Mouse (Mus musculus) MEL (cell line): ENCODE data around the gene Zfp748. TPM values are rescaled to one million over a fixed set of nuclear protein-coding genes. Genes with fewer than 3 reads are reported as not detected.

ENCODE experiments used
- DNase-seq: peaks from one replicate; pipeline ENCODE4 v3.0.0; 2011; ENCODE audit warnings: low read depth, low spot score
- H3K27ac ChIP-seq: 2 replicates; pipeline ENCODE4 v1.5.1; 2012; ENCODE audit warnings: low read depth, mild to moderate bottlenecking, control low read depth, low read length, moderate library complexity; ENCODE audit not compliant: control insufficient read depth
- H3K27me3 ChIP-seq, 2 experiments: fragments of 150-350 bp in 1 of 2; sonication (generic) in 1 of 2; 2 replicates each; pipeline ENCODE4 v1.6.1; 2012; ENCODE audit warnings: low read length in 2 of 2, mild to moderate bottlenecking in 2 of 2, improper control_type of control experiment in 1 of 2, moderate library complexity in 1 of 2; ENCODE audit not compliant: insufficient read depth in 2 of 2, control insufficient read depth in 1 of 2
- H3K36me3 ChIP-seq, 2 experiments: 2 replicates each; pipeline ENCODE4 v1.6.1; 2012 to 2014; ENCODE audit warnings: low read length in 2 of 2, improper control_type of control experiment in 1 of 2, inconsistent platforms in 1 of 2, mild to moderate bottlenecking in 1 of 2; ENCODE audit not compliant: insufficient read depth in 2 of 2, control insufficient read depth in 1 of 2
- H3K4me1 ChIP-seq, 2 experiments: fragments of 150-350 bp in 1 of 2; sonication (generic) in 1 of 2; 2 replicates each; pipeline ENCODE4 v1.6.1; 2012; ENCODE audit warnings: low read length in 2 of 2, improper control_type of control experiment in 1 of 2, mild to moderate bottlenecking in 1 of 2; ENCODE audit not compliant: insufficient read depth in 2 of 2, control insufficient read depth in 1 of 2
- H3K4me3 ChIP-seq, 2 experiments: fragments of 150-350 bp in 1 of 2; sonication (generic) in 1 of 2; 2 replicates each; pipeline ENCODE4 v1.5.1; 2012; ENCODE audit warnings: low read depth in 2 of 2, low read length in 2 of 2, mild to moderate bottlenecking in 2 of 2, moderate library complexity in 2 of 2, control low read depth in 1 of 2, improper control_type of control experiment in 1 of 2; ENCODE audit not compliant: control insufficient read depth in 1 of 2, insufficient read depth in 1 of 2
- H3K79me2 ChIP-seq: 2 replicates; pipeline ENCODE4 v1.6.1; 2012; ENCODE audit warnings: mild to moderate bottlenecking, low read length, moderate library complexity; ENCODE audit not compliant: control insufficient read depth, poor library complexity, insufficient read depth
- H3K9ac ChIP-seq: 2 replicates; pipeline ENCODE4 v1.6.1; 2012; ENCODE audit warnings: low read depth, mild to moderate bottlenecking, control low read depth, low read length, moderate library complexity; ENCODE audit not compliant: control insufficient read depth, poor library complexity, severe bottlenecking
- H3K9me3 ChIP-seq: fragments of 150-350 bp; sonication (generic); replicated peaks from 2 replicates; pipeline ENCODE4 v1.6.1; 2012; ENCODE audit warnings: mild to moderate bottlenecking, low read length, improper control_type of control experiment, moderate library complexity; ENCODE audit not compliant: insufficient read depth
- BHLHE40 ChIP-seq: IDR thresholded peaks from 2 replicates; pipeline ENCODE4 v1.6.1; 2012; ENCODE audit warnings: low read depth, mild to moderate bottlenecking, inconsistent platforms, low read length, improper control_type of control experiment, borderline replicate concordance
- CHD1 ChIP-seq: IDR thresholded peaks from 2 replicates; pipeline ENCODE4 v1.6.1; 2012; ENCODE audit warnings: low read depth, mild to moderate bottlenecking, inconsistent platforms, low read length, improper control_type of control experiment
- CHD2 ChIP-seq: IDR thresholded peaks from 2 replicates; pipeline ENCODE4 v1.6.1; 2011; ENCODE audit warnings: low read length, improper control_type of control experiment
- CTCF ChIP-seq, 3 experiments: IDR thresholded peaks in 2 of 3; conservative IDR thresholded peaks in 1 of 3; 2 replicates each; pipeline ENCODE4 v1.5.1; 2011 to 2012; ENCODE audit warnings: low read length in 3 of 3, low read depth in 2 of 3, mild to moderate bottlenecking in 2 of 3, improper control_type of control experiment in 1 of 3, inconsistent platforms in 1 of 3, mixed read lengths in 1 of 3, moderate library complexity in 1 of 3; ENCODE audit not compliant: control insufficient read depth in 1 of 3, insufficient read depth in 1 of 3, poor library complexity in 1 of 3, severe bottlenecking in 1 of 3
- ETS1 ChIP-seq: IDR thresholded peaks from 2 replicates; pipeline ENCODE4 v1.6.1; 2012; ENCODE audit warnings: low read depth, mild to moderate bottlenecking, inconsistent platforms, low read length, improper control_type of control experiment, moderate library complexity
- GABPA ChIP-seq: IDR thresholded peaks from 2 replicates; pipeline ENCODE4 v1.6.1; 2012; ENCODE audit warnings: low read depth, mild to moderate bottlenecking, inconsistent platforms, low read length, improper control_type of control experiment, moderate library complexity
- GATA1 ChIP-seq: IDR thresholded peaks from 2 replicates; pipeline ENCODE4 v1.6.1; 2011; ENCODE audit warnings: low read depth, low read length, improper control_type of control experiment
- KAT2A ChIP-seq: conservative IDR thresholded peaks from 2 replicates; pipeline ENCODE4 v1.6.1; 2012; ENCODE audit warnings: low read depth, low read length, improper control_type of control experiment, inconsistent platforms
- MYB ChIP-seq: IDR thresholded peaks from 2 replicates; pipeline ENCODE4 v1.6.1; 2011; ENCODE audit warnings: mild to moderate bottlenecking, low read depth, low read length, improper control_type of control experiment
- MYC ChIP-seq: IDR thresholded peaks from 2 replicates; pipeline ENCODE4 v1.6.1; 2011; ENCODE audit warnings: low read depth, mild to moderate bottlenecking, low read length, improper control_type of control experiment, moderate library complexity
- NRF1 ChIP-seq: IDR thresholded peaks from 2 replicates; pipeline ENCODE4 v1.6.1; 2014; ENCODE audit warnings: low read depth, mild to moderate bottlenecking, inconsistent platforms, low read length, improper control_type of control experiment, moderate library complexity; ENCODE audit not compliant: poor library complexity, insufficient read depth, severe bottlenecking
- POLR2AphosphoS2 ChIP-seq: IDR thresholded peaks from 2 replicates; pipeline ENCODE4 v1.6.1; 2011; ENCODE audit warnings: low read length, improper control_type of control experiment
- SMC3 ChIP-seq: IDR thresholded peaks from 2 replicates; pipeline ENCODE4 v1.6.1; 2011; ENCODE audit warnings: low read depth, low read length, improper control_type of control experiment
- TAL1 ChIP-seq: IDR thresholded peaks from 2 replicates; pipeline ENCODE4 v1.6.1; 2012; ENCODE audit warnings: mild to moderate bottlenecking, inconsistent platforms, low read length, moderate library complexity, mixed read lengths
- TBP ChIP-seq: IDR thresholded peaks from 2 replicates; pipeline ENCODE4 v1.8.0; 2011; ENCODE audit warnings: low read depth, low read length, improper control_type of control experiment
- TCF12 ChIP-seq: IDR thresholded peaks from 2 replicates; pipeline ENCODE4 v1.6.1; 2014; ENCODE audit warnings: low read depth, mild to moderate bottlenecking, inconsistent platforms, low read length, improper control_type of control experiment, moderate library complexity
- USF2 ChIP-seq, 2 experiments: IDR thresholded peaks; 2 replicates each; pipeline ENCODE4 v1.6.1; 2011 to 2012; ENCODE audit warnings: improper control_type of control experiment in 2 of 2, low read length in 2 of 2, borderline replicate concordance in 1 of 2, inconsistent platforms in 1 of 2, low read depth in 1 of 2, mild to moderate bottlenecking in 1 of 2; ENCODE audit not compliant: insufficient read depth in 1 of 2
- ZC3H11A ChIP-seq: IDR thresholded peaks from 2 replicates; pipeline ENCODE4 v1.6.1; 2012; ENCODE audit warnings: low read depth, mild to moderate bottlenecking, inconsistent platforms, low read length, improper control_type of control experiment
- ZKSCAN1 ChIP-seq: IDR thresholded peaks from 2 replicates; pipeline ENCODE4 v1.6.1; 2012; ENCODE audit warnings: low read depth, mild to moderate bottlenecking, inconsistent platforms, low read length, improper control_type of control experiment, moderate library complexity
- polyA plus RNA-seq, 2 experiments: library from polyadenylated mRNA; stranded (reverse) in 1 of 2; unstranded in 1 of 2; fragments of >175 nt in 1 of 2; fragments of >200 nt in 1 of 2; gene quantifications; 2 replicates each; pipeline versions ENCODE4 v1.2.1 to v1.2.4; 2012; ENCODE audit warnings: low replicate concordance in 2 of 2, low read depth in 1 of 2; ENCODE audit not compliant: insufficient read length in 2 of 2, insufficient read depth in 1 of 2, missing spikeins in 1 of 2
- total RNA-seq: library from RNA; depleted of rRNA; stranded (reverse); fragments of 300-350 nt; gene quantifications from 2 replicates; pipeline ENCODE4 v1.2.3, GENCODE M21; 2012; rRNA removed

Gene Zfp748
- total RNA-seq (4.3 and 4.9 TPM in 2 replicates), polyA plus RNA-seq (1 to 10 TPM in 1 of 2 experiments, not detected in 1; 4.0 TPM)

GRCm38 (mm10) chr13:67553730-67554129 is at the start of gene Zfp748:
TSS of gene Zfp748 (minus strand) at chr13:67553830.
- peaks cover 32% of the 10 kb centered on the region for H3K79me2 ChIP-seq
- peaks cover 0 to 5% of the 10 kb centered on the region in 2 experiments; a peak in 1 of 4 replicates for H3K4me1 ChIP-seq
- TF ChIP-seq BHLHE40 = no peak
- no peak for TF ChIP-seq ZKSCAN1
- no peak for TF ChIP-seq NRF1
- no peak for TF ChIP-seq POLR2AphosphoS2
- TF ChIP-seq ETS1 = no peak
- TF ChIP-seq TBP = no peak
- no peak for TF ChIP-seq GATA1
- no peak for TF ChIP-seq KAT2A
- no peak for TF ChIP-seq MYB
- TF ChIP-seq MYC = no peak
- TF ChIP-seq USF2 (IDR thresholded peaks at IDR 0.05; ENCODE audit: borderline replicate concordance in 1 of 2, insufficient read depth in 1 of 2, low read depth in 1 of 2, low read length in 2 of 2) = no peak
- no peak for TF ChIP-seq TCF12
- no peak for TF ChIP-seq GABPA
- TF ChIP-seq CTCF (IDR thresholded peaks at IDR 0.05 in 2 of 3, conservative IDR thresholded peaks at IDR 0.05 in 1 of 3; ENCODE audit: control insufficient read depth in 1 of 3, insufficient read depth in 1 of 3, low read depth in 2 of 3, low read length in 3 of 3, poor library complexity in 1 of 3, severe bottlenecking in 1 of 3) = no peak
- TF ChIP-seq CHD1 = no peak
- no peak for TF ChIP-seq CHD2
- no peak for TF ChIP-seq ZC3H11A
- TF ChIP-seq SMC3 = no peak
- H3K9ac ChIP-seq = peak within 1 kb of the TSS; percentile 96
- no peak for DNase-seq
- peak within 1 kb of the TSS; percentile 81 to 91 for H3K4me3 ChIP-seq
- peak within 1 kb of the TSS; percentile 80 for H3K27ac ChIP-seq
- H3K27me3 ChIP-seq = no peaks in the 10 kb centered on the region
- H3K36me3 ChIP-seq = peaks cover 0 to 4% of the 10 kb centered on the region in 2 experiments; a peak in 1 of 4 replicates
- no peaks in the 10 kb centered on the region for H3K9me3 ChIP-seq

- DNase-seq = no peak
- no peaks in the 10 kb centered on the region for H3K9me3 ChIP-seq
- TF ChIP-seq TAL1 = no peak
- TF ChIP-seq KAT2A = no peak
- TF ChIP-seq, all 39 proteins: peak for 0
- Histone ChIP-seq H3K27me3 (peaks cover 0 to 1% of the 10 kb centered on the region in 2 experiments; a peak in 1 of 4 replicates), H3K79me2 (no peaks in the 10 kb centered on the region; the same call in 1 of the 2 replicates), H3K4me3 (no peak overlapping the region), H3K27ac (no peak overlapping the region), H3K36me3 (no peaks in the 10 kb centered on the region), H3K9ac (no peak overlapping the region), H3K4me1 (no peaks in the 10 kb centered on the region)
Measured at GRCm38 (mm10) chr13:67572591-67573189, 19.1 kb upstream of the Zfp748 start.
